In the genomic region with DNA sequence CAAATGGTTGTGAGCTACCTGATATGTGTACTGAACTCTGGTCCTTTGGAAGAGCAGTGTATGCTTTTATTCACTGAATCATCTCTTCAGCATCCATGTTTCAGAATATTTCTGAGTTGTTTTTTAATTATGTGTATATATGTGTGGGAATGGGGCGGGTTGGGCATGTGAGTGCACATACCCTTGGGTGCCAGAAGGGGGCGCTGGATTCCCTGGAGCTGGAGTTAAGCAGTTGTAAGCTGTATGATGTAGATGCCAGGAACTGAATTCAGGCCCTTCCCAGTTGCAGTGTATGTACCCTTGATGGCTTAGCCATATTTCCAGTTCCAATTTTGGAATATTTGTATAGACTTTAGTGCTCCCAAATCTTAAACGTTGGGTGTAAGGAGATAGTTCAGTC, we compare ENCODE assay signal across 34 mouse cellular contexts. TPM values are rescaled to one million over a fixed set of nuclear protein-coding genes. Genes with fewer than 3 reads are reported as not detected.
A peak's percentile ranks its signal among the peaks of the same experiment; 100 is the strongest.
DNase-seq lines count a peak whose midpoint lies in the region; ATAC-seq and TF ChIP-seq lines count a peak whose summit lies in the region.
"Had no signal": no experiment of that assay in that cellular context is flagged by ENCODE, and none has a peak within 500 bp of the region (broad histone marks: within the 10 kb centered on the region; RNA-seq: fewer than 3 reads in every experiment).

No protein-coding gene starts in this region.

- H3K4me3 ChIP-seq in hindbrain, postnatal 0 days (ENCODE audit: low read length), result no peak overlapping the region
- H3K4me3 ChIP-seq in hindbrain, embryonic 13.5 days, result no peak overlapping the region
- H3K4me3 ChIP-seq in liver, postnatal 0 days (ENCODE audit: low read depth, low read length), result no peak overlapping the region
- no peak overlapping the region for H3K4me3 ChIP-seq in liver, embryonic 11.5 days (ENCODE audit: low read depth, low read length)
- H3K4me3 ChIP-seq in MEL (ENCODE audit: control insufficient read depth in 1 of 2, insufficient read depth in 1 of 2, low read depth in 2 of 2, low read length in 2 of 2), result no peak overlapping the region
- H3K4me3 ChIP-seq in stomach, postnatal 0 days (ENCODE audit: low read depth, low read length), result no peak overlapping the region
- no peak overlapping the region for H3K4me3 ChIP-seq in midbrain, embryonic 13.5 days (replicated peaks)
- H3K4me3 ChIP-seq: embryonic facial prominence, embryonic 10.5 days; forebrain, embryonic 10.5 days; heart, embryonic 13.5 days; hindbrain, embryonic 12.5 days; limb, embryonic 12.5 days; megakaryocyte, embryonic 14.5 days; neural tube, embryonic 12.5 days had no signal

- DNase-seq in hindbrain, postnatal 0 days (ENCODE audit: low spot score), result no peak
- DNase-seq in liver, postnatal 0 days, result no peak
- DNase-seq in liver, embryonic 11.5 days (ENCODE audit: low spot score), result no peak
- DNase-seq in MEL (ENCODE audit: low read depth, low spot score), result no peak
- no peak for DNase-seq in stomach, postnatal 0 days (ENCODE audit: low spot score)
- DNase-seq: adrenal gland, postnatal 10 days; cerebellum, adult 9-11 months; forebrain, postnatal 0 days; gastrocnemius, postnatal 14 days; heart, adult 18-20 months; heart, postnatal 14 days; kidney, adult 8-10 months; kidney, postnatal 25 days; lung, postnatal 36 days; midbrain, embryonic 14.5 days; right cerebral cortex, postnatal 25 days; thymus, adult 2 months; thymus, postnatal 4 days had no signal

- no peak overlapping the region for H3K27ac ChIP-seq in hindbrain, postnatal 0 days
- H3K27ac ChIP-seq in hindbrain, embryonic 13.5 days, result no peak overlapping the region
- no peak overlapping the region for H3K27ac ChIP-seq in liver, postnatal 0 days (ENCODE audit: low read depth)
- no peak overlapping the region for H3K27ac ChIP-seq in liver, embryonic 11.5 days (ENCODE audit: low read depth, low read length)
- H3K27ac ChIP-seq in MEL (ENCODE audit: control insufficient read depth, low read depth, low read length), result no peak overlapping the region
- no peak overlapping the region for H3K27ac ChIP-seq in stomach, postnatal 0 days (replicated peaks)
- no peak overlapping the region for H3K27ac ChIP-seq in midbrain, embryonic 13.5 days
- H3K27ac ChIP-seq: embryonic facial prominence, embryonic 10.5 days; forebrain, embryonic 10.5 days; heart, embryonic 13.5 days; hindbrain, embryonic 12.5 days; limb, embryonic 12.5 days; neural tube, embryonic 12.5 days had no signal

- no peak overlapping the region for H3K9ac ChIP-seq in hindbrain, postnatal 0 days (replicated peaks; ENCODE audit: low read length)
- H3K9ac ChIP-seq in hindbrain, embryonic 13.5 days, result no peak overlapping the region
- H3K9ac ChIP-seq in liver, postnatal 0 days (replicated peaks), result no peak overlapping the region
- H3K9ac ChIP-seq in liver, embryonic 11.5 days (ENCODE audit: low read depth, low read length), result no peak overlapping the region
- no peak overlapping the region for H3K9ac ChIP-seq in MEL (ENCODE audit: control insufficient read depth, low read depth, low read length, poor library complexity, severe bottlenecking)
- H3K9ac ChIP-seq in stomach, postnatal 0 days (ENCODE audit: low read length), result no peak overlapping the region
- no peak overlapping the region for H3K9ac ChIP-seq in midbrain, embryonic 13.5 days (replicated peaks)
- H3K9ac ChIP-seq: forebrain, postnatal 0 days; heart, embryonic 13.5 days; hindbrain, embryonic 12.5 days; limb, embryonic 12.5 days; neural tube, embryonic 12.5 days had no signal

- ATAC-seq in hindbrain, postnatal 0 days, result no peak
- no peak for ATAC-seq in hindbrain, embryonic 13.5 days (ENCODE audit: low FRiP score)
- ATAC-seq in liver, postnatal 0 days, result no peak
- ATAC-seq in liver, embryonic 11.5 days (replicated peaks; ENCODE audit: low FRiP score), result no peak
- ATAC-seq in stomach, postnatal 0 days (ENCODE audit: low FRiP score, low TSS enrichment), result no peak
- ATAC-seq in midbrain, embryonic 13.5 days, result no peak
- ATAC-seq: forebrain, postnatal 0 days; inflammation-experienced regulatory T-cells, adult 6 months had no signal

- no peak for TF ChIP-seq POLR2A in MEL (IDR thresholded peaks at IDR 0.05; ENCODE audit: control insufficient read depth in 1 of 2, insufficient read depth in 1 of 2, low read depth in 1 of 2, low read length in 2 of 2, poor library complexity in 1 of 2)

- no peaks in the 10 kb centered on the region for H3K9me3 ChIP-seq in hindbrain, postnatal 0 days (ENCODE audit: low read length)
- no peaks in the 10 kb centered on the region for H3K9me3 ChIP-seq in hindbrain, embryonic 13.5 days
- no peaks in the 10 kb centered on the region for H3K9me3 ChIP-seq in liver, postnatal 0 days (ENCODE audit: low read length)
- H3K9me3 ChIP-seq in liver, embryonic 11.5 days (ENCODE audit: control insufficient read depth, low read length), result no peaks in the 10 kb centered on the region
- no peaks in the 10 kb centered on the region for H3K9me3 ChIP-seq in MEL (replicated peaks; ENCODE audit: insufficient read depth, low read length)
- H3K9me3 ChIP-seq in stomach, postnatal 0 days (ENCODE audit: control insufficient read depth, low read length), result no peaks in the 10 kb centered on the region
- no peaks in the 10 kb centered on the region for H3K9me3 ChIP-seq in midbrain, embryonic 13.5 days
- H3K9me3 ChIP-seq: embryonic facial prominence, embryonic 10.5 days; forebrain, embryonic 10.5 days; hindbrain, embryonic 12.5 days; limb, embryonic 12.5 days; neural tube, embryonic 12.5 days had no signal

- no peak for TF ChIP-seq EP300 in liver, postnatal 0 days (IDR thresholded peaks at IDR 0.05; ENCODE audit: low read depth)
- no peak for TF ChIP-seq EP300 in MEL (IDR thresholded peaks at IDR 0.05; ENCODE audit: low read depth in 1 of 2, low read length in 2 of 2)
- TF ChIP-seq EP300 in stomach, postnatal 0 days (optimal IDR thresholded peaks at IDR 0.05), result no peak

- 82% methylated on average over 3 of the region's 3 CpGs for WGBS in hindbrain, postnatal 0 days
- WGBS in hindbrain, embryonic 13.5 days, result 80% methylated on average over 3 of the region's 3 CpGs
- 66% methylated on average over 3 of the region's 3 CpGs for WGBS in liver, postnatal 0 days (ENCODE audit: insufficient replicate concordance)
- WGBS in liver, embryonic 11.5 days, result 67% methylated on average over 3 of the region's 3 CpGs
- WGBS in stomach, postnatal 0 days, result 82% methylated on average over 3 of the region's 3 CpGs
- WGBS in midbrain, embryonic 13.5 days, result 83% methylated on average over 3 of the region's 3 CpGs

- no peaks in the 10 kb centered on the region for H3K4me1 ChIP-seq in hindbrain, postnatal 0 days (ENCODE audit: insufficient read depth, low read length)
- H3K4me1 ChIP-seq in hindbrain, embryonic 13.5 days (replicated peaks), result no peaks in the 10 kb centered on the region
- H3K4me1 ChIP-seq in liver, postnatal 0 days (ENCODE audit: insufficient read depth), result no peaks in the 10 kb centered on the region
- no peaks in the 10 kb centered on the region for H3K4me1 ChIP-seq in liver, embryonic 11.5 days (replicated peaks; ENCODE audit: control insufficient read depth, insufficient read depth, low read length)
- H3K4me1 ChIP-seq in MEL (ENCODE audit: control insufficient read depth in 1 of 2, insufficient read depth in 2 of 2, low read length in 2 of 2), result no peaks in the 10 kb centered on the region
- no peaks in the 10 kb centered on the region for H3K4me1 ChIP-seq in stomach, postnatal 0 days (replicated peaks; ENCODE audit: control insufficient read depth, insufficient read depth)
- H3K4me1 ChIP-seq in midbrain, embryonic 13.5 days (replicated peaks), result 0 out of 2 replicates have a peak, but pooled peaks cover 2% of the 10 kb centered on the region
- H3K4me1 ChIP-seq: limb, embryonic 12.5 days; megakaryocyte, embryonic 14.5 days had no signal

- H3K4me2 ChIP-seq in hindbrain, postnatal 0 days (ENCODE audit: low read depth, low read length), result no peak overlapping the region
- H3K4me2 ChIP-seq in hindbrain, embryonic 13.5 days, result no peak overlapping the region
- H3K4me2 ChIP-seq in liver, postnatal 0 days (ENCODE audit: low read depth, low read length), result no peak overlapping the region
- no peak overlapping the region for H3K4me2 ChIP-seq in liver, embryonic 11.5 days
- no peak overlapping the region for H3K4me2 ChIP-seq in stomach, postnatal 0 days (replicated peaks; ENCODE audit: low read depth)
- no peak overlapping the region for H3K4me2 ChIP-seq in midbrain, embryonic 13.5 days (replicated peaks)
- H3K4me2 ChIP-seq: heart, embryonic 13.5 days; hindbrain, embryonic 12.5 days; limb, embryonic 12.5 days; neural tube, embryonic 12.5 days had no signal

- H3K79me2 ChIP-seq in MEL (ENCODE audit: control insufficient read depth, insufficient read depth, low read length, poor library complexity), result no peaks in the 10 kb centered on the region

- TF ChIP-seq CTCF in hindbrain, postnatal 0 days (IDR thresholded peaks at IDR 0.05; ENCODE audit: low read depth), result 0 out of 2 replicates have a peak, but pooled peaks have one; percentile 13
- TF ChIP-seq CTCF in liver, postnatal 0 days (IDR thresholded peaks at IDR 0.05; ENCODE audit: low read depth), result peak; percentile 10; the same call in 1 of the 2 replicates
- peak; percentile 14 to 35 (median 19); a peak in 4 of 6 replicates for TF ChIP-seq CTCF in MEL (IDR thresholded peaks at IDR 0.05 in 2 of 3, conservative IDR thresholded peaks at IDR 0.05 in 1 of 3; ENCODE audit: control insufficient read depth in 1 of 3, insufficient read depth in 1 of 3, low read depth in 2 of 3, low read length in 3 of 3, poor library complexity in 1 of 3, severe bottlenecking in 1 of 3)
- peak; percentile 39 for TF ChIP-seq CTCF in stomach, postnatal 0 days (IDR thresholded peaks at IDR 0.05; ENCODE audit: low read depth)

- H3K36me3 ChIP-seq in hindbrain, postnatal 0 days (ENCODE audit: insufficient read depth, low read length), result no peaks in the 10 kb centered on the region
- H3K36me3 ChIP-seq in hindbrain, embryonic 13.5 days, result no peaks in the 10 kb centered on the region
- H3K36me3 ChIP-seq in liver, postnatal 0 days (replicated peaks; ENCODE audit: insufficient read depth, low read length), result no peaks in the 10 kb centered on the region
- no peaks in the 10 kb centered on the region for H3K36me3 ChIP-seq in liver, embryonic 11.5 days (ENCODE audit: control insufficient read depth, insufficient read depth, low read length)
- no peaks in the 10 kb centered on the region for H3K36me3 ChIP-seq in MEL (ENCODE audit: control insufficient read depth in 1 of 2, insufficient read depth in 2 of 2, low read length in 2 of 2)
- H3K36me3 ChIP-seq in stomach, postnatal 0 days (ENCODE audit: control insufficient read depth, insufficient read depth, low read length), result no peaks in the 10 kb centered on the region
- H3K36me3 ChIP-seq in midbrain, embryonic 13.5 days, result no peaks in the 10 kb centered on the region
- H3K36me3 ChIP-seq: embryonic facial prominence, embryonic 10.5 days; forebrain, embryonic 10.5 days; heart, embryonic 13.5 days; hindbrain, embryonic 12.5 days; limb, embryonic 12.5 days; neural tube, embryonic 12.5 days had no signal

- no peak for TF ChIP-seq RAD21 in MEL (IDR thresholded peaks at IDR 0.05; ENCODE audit: low read depth, low read length)

- no peaks in the 10 kb centered on the region for H3K27me3 ChIP-seq in hindbrain, postnatal 0 days (ENCODE audit: insufficient read depth, low read length)
- H3K27me3 ChIP-seq in hindbrain, embryonic 13.5 days, result no peaks in the 10 kb centered on the region
- H3K27me3 ChIP-seq in liver, postnatal 0 days (ENCODE audit: insufficient read depth, low read length), result no peaks in the 10 kb centered on the region
- H3K27me3 ChIP-seq in liver, embryonic 11.5 days (replicated peaks; ENCODE audit: control insufficient read depth, insufficient read depth, low read length), result no peaks in the 10 kb centered on the region
- no peaks in the 10 kb centered on the region for H3K27me3 ChIP-seq in MEL (ENCODE audit: control insufficient read depth in 1 of 2, insufficient read depth in 2 of 2, low read length in 2 of 2)
- no peaks in the 10 kb centered on the region for H3K27me3 ChIP-seq in stomach, postnatal 0 days (ENCODE audit: control insufficient read depth, insufficient read depth, low read length)
- H3K27me3 ChIP-seq in midbrain, embryonic 13.5 days, result no peaks in the 10 kb centered on the region
- H3K27me3 ChIP-seq: heart, embryonic 13.5 days; hindbrain, embryonic 12.5 days; limb, embryonic 12.5 days; megakaryocyte, embryonic 14.5 days; neural tube, embryonic 12.5 days had no signal

RNA-seq across cellular contexts. Expression of a gene that starts 24.9 kb away (rescaled TPM):
- total RNA-seq in hindbrain, postnatal 0 days (2014; rRNA removed), result 1.8 and 7.0 TPM in 2 replicates
- polyA plus RNA-seq in hindbrain, postnatal 0 days (2015; fragmentation: Nextera tagmentation; extraction: Ambion mirVana), result 1.5 and 1.8 TPM in 2 replicates
- polyA plus RNA-seq in hindbrain, embryonic 13.5 days (2015; fragmentation: Nextera tagmentation; extraction: Ambion mirVana), result 0.60 and 1.2 TPM in 2 replicates
- polyA plus RNA-seq in liver, postnatal 0 days (2015; fragmentation: Nextera tagmentation; extraction: Ambion mirVana), result not detected in 2 replicates
- 0.18 TPM in 1 of 2 replicates, not detected in the other for polyA plus RNA-seq in liver, embryonic 11.5 days (2014; fragmentation: Nextera tagmentation; extraction: Ambion mirVana)
- not detected in 2 replicates for total RNA-seq in MEL (2012; rRNA removed)
- polyA plus RNA-seq in MEL (2012; ENCODE audit: insufficient read depth in 1 of 2, insufficient read length in 2 of 2, low read depth in 1 of 2, low replicate concordance in 2 of 2, missing spikeins in 1 of 2), result not detected
- 9.5 and 11.0 TPM in 2 replicates for polyA plus RNA-seq in stomach, postnatal 0 days (2015; fragmentation: Nextera tagmentation; extraction: Ambion mirVana)
- polyA plus RNA-seq in midbrain, embryonic 13.5 days (2015; fragmentation: Nextera tagmentation; extraction: Ambion mirVana), result 1.4 and 1.5 TPM in 2 replicates
- total RNA-seq: heart, adult 18-20 months had no signal

RNA-seq across cellular contexts. Expression of a gene that starts 47.0 kb away (rescaled TPM):
- not detected in 2 replicates for total RNA-seq in hindbrain, postnatal 0 days (2014; rRNA removed)
- 0.10 and 0.18 TPM in 2 replicates for polyA plus RNA-seq in hindbrain, postnatal 0 days (2015; fragmentation: Nextera tagmentation; extraction: Ambion mirVana)
- 0.12 and 0.19 TPM in 2 replicates for polyA plus RNA-seq in hindbrain, embryonic 13.5 days (2015; fragmentation: Nextera tagmentation; extraction: Ambion mirVana)
- polyA plus RNA-seq in liver, postnatal 0 days (2015; fragmentation: Nextera tagmentation; extraction: Ambion mirVana), result not detected in 2 replicates
- 0.07 TPM in 1 of 2 replicates, not detected in the other for polyA plus RNA-seq in liver, embryonic 11.5 days (2014; fragmentation: Nextera tagmentation; extraction: Ambion mirVana)
- total RNA-seq in MEL (2012; rRNA removed), result not detected in 2 replicates
- not detected for polyA plus RNA-seq in MEL (2012; ENCODE audit: insufficient read depth in 1 of 2, insufficient read length in 2 of 2, low read depth in 1 of 2, low replicate concordance in 2 of 2, missing spikeins in 1 of 2)
- polyA plus RNA-seq in stomach, postnatal 0 days (2015; fragmentation: Nextera tagmentation; extraction: Ambion mirVana), result not detected in 2 replicates
- polyA plus RNA-seq in midbrain, embryonic 13.5 days (2015; fragmentation: Nextera tagmentation; extraction: Ambion mirVana), result 0.12 TPM in 1 of 2 replicates, not detected in the other
- total RNA-seq: adrenal gland, postnatal 10 days; ES-E14; forebrain, postnatal 0 days; gastrocnemius, postnatal 14 days; heart, adult 18-20 months; heart, postnatal 14 days; layer of hippocampus, adult 8-10 months; left cerebral cortex, postnatal 14 days had no signal
- polyA plus RNA-seq: cortical plate, adult 2 months; embryonic facial prominence, embryonic 10.5 days; forebrain, embryonic 10.5 days; heart, embryonic 13.5 days; inflammation-experienced regulatory T-cells, adult 6 months; limb, embryonic 12.5 days; liver, embryonic 16.5 days; spleen, adult 2 months had no signal
